ENCODE assay signal across 11 mouse cellular contexts in genomic region chr11:102208846-102209245, GRCm38 (mm10). TPM values are rescaled to one million over a fixed set of nuclear protein-coding genes. Genes with fewer than 3 reads are reported as not detected.
DNase-seq lines count a peak whose midpoint lies in the region; ATAC-seq and TF ChIP-seq lines count a peak whose summit lies in the region.
"Had no signal": no experiment of that assay in that cellular context is flagged by ENCODE, and none has a peak within 500 bp of the region (broad histone marks: within the 10 kb centered on the region; RNA-seq: fewer than 3 reads in every experiment).

No protein-coding gene starts in this region.

- H3K4me1 ChIP-seq in hindbrain, embryonic 13.5 days (replicated peaks): peaks cover 62% of the 10 kb centered on the region
- peaks cover 44% of the 10 kb centered on the region for H3K4me1 ChIP-seq in hindbrain, embryonic 12.5 days
- peaks cover 10% of the 10 kb centered on the region for H3K4me1 ChIP-seq in hindbrain, postnatal 0 days (ENCODE audit: insufficient read depth, low read length)

- 20% methylated on average over 2 of the region's 4 CpGs for WGBS in hindbrain, embryonic 13.5 days
- 26% methylated on average over 3 of the region's 4 CpGs for WGBS in hindbrain, embryonic 12.5 days
- WGBS in hindbrain, postnatal 0 days: 29% methylated on average over 3 of the region's 4 CpGs

- ATAC-seq in hindbrain, embryonic 13.5 days (ENCODE audit: low FRiP score): no peak
- ATAC-seq in hindbrain, embryonic 12.5 days (ENCODE audit: low FRiP score): no peak
- peak; percentile 3; the same call in 1 of the 2 replicates for ATAC-seq in hindbrain, postnatal 0 days
- ATAC-seq: Patski had no signal

- TF ChIP-seq CTCF in hindbrain, postnatal 0 days (IDR thresholded peaks at IDR 0.05; ENCODE audit: low read depth): no peak

- DNase-seq in 3T3-L1 (ENCODE audit: low read depth, low spot score): peak; percentile 87
- DNase-seq in CD4-positive helper T cell, adult 2 months (ENCODE audit: low read depth, low spot score): peak; percentile 39
- DNase-seq in hindbrain, postnatal 0 days (ENCODE audit: low spot score): no peak
- no peak for DNase-seq in thymus, postnatal 25 days
- no peak for DNase-seq in retina, postnatal 1 day
- DNase-seq in left cerebral cortex, adult 11 months (ENCODE audit: low spot score): no peak
- DNase-seq: adrenal gland, postnatal 14 days; left cerebral cortex, postnatal 4 days had no signal

- no peaks in the 10 kb centered on the region for H3K9me3 ChIP-seq in hindbrain, embryonic 13.5 days
- no peaks in the 10 kb centered on the region for H3K9me3 ChIP-seq in hindbrain, embryonic 12.5 days (replicated peaks)
- no peaks in the 10 kb centered on the region for H3K9me3 ChIP-seq in hindbrain, postnatal 0 days (ENCODE audit: low read length)

- H3K4me3 ChIP-seq in hindbrain, embryonic 13.5 days: no peak overlapping the region
- no peak overlapping the region for H3K4me3 ChIP-seq in hindbrain, embryonic 12.5 days
- no peak overlapping the region for H3K4me3 ChIP-seq in hindbrain, postnatal 0 days (ENCODE audit: low read length)

- no peak overlapping the region for H3K4me2 ChIP-seq in hindbrain, embryonic 13.5 days
- no peak overlapping the region for H3K4me2 ChIP-seq in hindbrain, embryonic 12.5 days (replicated peaks)
- no peak overlapping the region for H3K4me2 ChIP-seq in hindbrain, postnatal 0 days (ENCODE audit: low read depth, low read length)

- no peak overlapping the region for H3K27ac ChIP-seq in hindbrain, embryonic 13.5 days
- H3K27ac ChIP-seq in hindbrain, embryonic 12.5 days: no peak overlapping the region
- H3K27ac ChIP-seq in hindbrain, postnatal 0 days: peak overlapping the region; percentile 32; the same call in 1 of the 2 replicates

- peaks cover 41% of the 10 kb centered on the region for H3K36me3 ChIP-seq in hindbrain, embryonic 13.5 days
- H3K36me3 ChIP-seq in hindbrain, embryonic 12.5 days: peaks cover 34% of the 10 kb centered on the region
- peaks cover 18% of the 10 kb centered on the region for H3K36me3 ChIP-seq in hindbrain, postnatal 0 days (ENCODE audit: insufficient read depth, low read length)

- H3K9ac ChIP-seq in hindbrain, embryonic 13.5 days: peak overlapping the region; percentile 35; the same call in 1 of the 2 replicates
- no peak overlapping the region for H3K9ac ChIP-seq in hindbrain, embryonic 12.5 days
- no peak overlapping the region for H3K9ac ChIP-seq in hindbrain, postnatal 0 days (replicated peaks; ENCODE audit: low read length)

- no peaks in the 10 kb centered on the region for H3K27me3 ChIP-seq in hindbrain, embryonic 13.5 days
- H3K27me3 ChIP-seq in hindbrain, embryonic 12.5 days: no peaks in the 10 kb centered on the region
- no peaks in the 10 kb centered on the region for H3K27me3 ChIP-seq in hindbrain, postnatal 0 days (ENCODE audit: insufficient read depth, low read length)
- H3K27me3 ChIP-seq: Patski had no signal

RNA-seq across cellular contexts. Expression of gene G6pc3, which starts 19.4 kb away (rescaled TPM):
- polyA plus RNA-seq in hindbrain, embryonic 13.5 days (2015; fragmentation: Nextera tagmentation; extraction: Ambion mirVana): 30.0 and 37.2 TPM in 2 replicates
- polyA plus RNA-seq in hindbrain, embryonic 12.5 days (2016; fragmentation: Nextera tagmentation; extraction: Ambion mirVana): 26.8 and 27.0 TPM in 2 replicates
- total RNA-seq in hindbrain, postnatal 0 days (2014; rRNA removed): 67.5 and 70.1 TPM in 2 replicates
- 43.8 and 46.2 TPM in 2 replicates for polyA plus RNA-seq in hindbrain, postnatal 0 days (2015; fragmentation: Nextera tagmentation; extraction: Ambion mirVana)

RNA-seq across cellular contexts. Expression of gene Hdac5, which starts 21.1 kb away (rescaled TPM):
- 82.0 and 85.4 TPM in 2 replicates for polyA plus RNA-seq in hindbrain, embryonic 13.5 days (2015; fragmentation: Nextera tagmentation; extraction: Ambion mirVana)
- polyA plus RNA-seq in hindbrain, embryonic 12.5 days (2016; fragmentation: Nextera tagmentation; extraction: Ambion mirVana): 97.2 and 103 TPM in 2 replicates
- 212 and 350 TPM in 2 replicates for total RNA-seq in hindbrain, postnatal 0 days (2014; rRNA removed)
- polyA plus RNA-seq in hindbrain, postnatal 0 days (2015; fragmentation: Nextera tagmentation; extraction: Ambion mirVana): 61.2 and 61.9 TPM in 2 replicates

RNA-seq across cellular contexts. Expression of gene Lsm12, which starts 23.8 kb away (rescaled TPM):
- polyA plus RNA-seq in hindbrain, embryonic 13.5 days (2015; fragmentation: Nextera tagmentation; extraction: Ambion mirVana): 144 and 148 TPM in 2 replicates
- polyA plus RNA-seq in hindbrain, embryonic 12.5 days (2016; fragmentation: Nextera tagmentation; extraction: Ambion mirVana): 114 TPM in 2 replicates
- 65.7 and 167 TPM in 2 replicates for total RNA-seq in hindbrain, postnatal 0 days (2014; rRNA removed)
- polyA plus RNA-seq in hindbrain, postnatal 0 days (2015; fragmentation: Nextera tagmentation; extraction: Ambion mirVana): 147 and 153 TPM in 2 replicates

RNA-seq across cellular contexts. Expression of gene BC030867, which starts 39.8 kb away (rescaled TPM):
- 3.8 TPM in 2 replicates for polyA plus RNA-seq in hindbrain, embryonic 13.5 days (2015; fragmentation: Nextera tagmentation; extraction: Ambion mirVana)
- polyA plus RNA-seq in hindbrain, embryonic 12.5 days (2016; fragmentation: Nextera tagmentation; extraction: Ambion mirVana): 9.4 and 12.5 TPM in 2 replicates
- total RNA-seq in hindbrain, postnatal 0 days (2014; rRNA removed): 2.3 and 2.4 TPM in 2 replicates
- polyA plus RNA-seq in hindbrain, postnatal 0 days (2015; fragmentation: Nextera tagmentation; extraction: Ambion mirVana): 2.1 and 2.3 TPM in 2 replicates

RNA-seq across cellular contexts. Expression of gene Tmem101, which starts 52.6 kb away (rescaled TPM):
- polyA plus RNA-seq in hindbrain, embryonic 13.5 days (2015; fragmentation: Nextera tagmentation; extraction: Ambion mirVana): 37.9 and 38.1 TPM in 2 replicates
- 37.9 and 40.4 TPM in 2 replicates for polyA plus RNA-seq in hindbrain, embryonic 12.5 days (2016; fragmentation: Nextera tagmentation; extraction: Ambion mirVana)
- 37.4 and 45.4 TPM in 2 replicates for total RNA-seq in hindbrain, postnatal 0 days (2014; rRNA removed)
- 40.6 and 42.5 TPM in 2 replicates for polyA plus RNA-seq in hindbrain, postnatal 0 days (2015; fragmentation: Nextera tagmentation; extraction: Ambion mirVana)

Comparison
In these comparisons a context has a peak if more than half of its experiments do, and no peak if none do; other contexts are left out.
1. DNase-seq: peak in 3T3-L1 (single experiment) and CD4-positive helper T cell, adult 2 months (single experiment); none in hindbrain, postnatal 0 days (single experiment), thymus, postnatal 25 days (single experiment), retina, postnatal 1 day (single experiment) and left cerebral cortex, adult 11 months (single experiment).